Mouse (Mus musculus) kidney, adult 2 months (tissue): ENCODE data around the gene Kpna4.

Source experiments
- CTCF ChIP-seq: fragments of 200-500 bp; conservative IDR thresholded peaks from 2 replicates; pipeline ENCODE4 v1.5.1; 2011; ENCODE audit warnings: low read depth, mild to moderate bottlenecking, control low read depth, low read length, moderate library complexity, mixed read lengths; ENCODE audit not compliant: insufficient read depth, insufficient read length
- POLR2A ChIP-seq: fragments of 200-500 bp; IDR thresholded peaks from one replicate; pipeline ENCODE4 v1.6.1; 2011; ENCODE audit warnings: low read depth, low read length, control low read depth

- no peak for TF ChIP-seq CTCF
- no peak for TF ChIP-seq POLR2A
Measured at GRCm38 (mm10) chr3:69094456-69094855, 32.5 kb downstream of the Kpna4 start.
